Mouse (Mus musculus) cortical plate, adult 2 months (tissue): ENCODE data around the gene Ufc1. TPM values are rescaled to one million over a fixed set of nuclear protein-coding genes. Genes with fewer than 3 reads are reported as not detected.

Experiments used
- H3K27ac ChIP-seq: fragments of 200-500 bp; 2 replicates; pipeline ENCODE4 v1.5.1; 2012; ENCODE audit warnings: low read length, control low read depth, inconsistent platforms; ENCODE audit not compliant: insufficient read depth
- H3K4me1 ChIP-seq: fragments of 200-500 bp; 2 replicates; pipeline ENCODE4 v1.6.1; 2011; ENCODE audit warnings: low read length; ENCODE audit not compliant: control insufficient read depth, insufficient read depth
- H3K4me3 ChIP-seq: fragments of 200-500 bp; 2 replicates; pipeline ENCODE4 v1.5.1; 2011; ENCODE audit warnings: mild to moderate bottlenecking, low read length, control low read depth; ENCODE audit not compliant: insufficient read depth
- CTCF ChIP-seq: fragments of 200-500 bp; IDR thresholded peaks from 2 replicates; pipeline ENCODE4 v1.5.1; 2011; ENCODE audit warnings: mild to moderate bottlenecking, control low read depth, low read length; ENCODE audit not compliant: insufficient read depth; ENCODE audit errors: extremely low read depth
- POLR2A ChIP-seq: fragments of 200-500 bp; IDR thresholded peaks from 2 replicates; pipeline ENCODE4 v1.6.1; 2011; ENCODE audit warnings: mild to moderate bottlenecking, low read length, control low read depth; ENCODE audit not compliant: insufficient read depth; ENCODE audit errors: extremely low read depth
- polyA plus RNA-seq: library from polyadenylated mRNA; depleted of rRNA; stranded (reverse); fragments of >200 nt; gene quantifications from 2 replicates; pipeline ENCODE4 v1.2.3, GENCODE M21; 2012

Ufc1 gene
- polyA plus RNA-seq, 1 experiment, result 93.9 TPM

DNA sequence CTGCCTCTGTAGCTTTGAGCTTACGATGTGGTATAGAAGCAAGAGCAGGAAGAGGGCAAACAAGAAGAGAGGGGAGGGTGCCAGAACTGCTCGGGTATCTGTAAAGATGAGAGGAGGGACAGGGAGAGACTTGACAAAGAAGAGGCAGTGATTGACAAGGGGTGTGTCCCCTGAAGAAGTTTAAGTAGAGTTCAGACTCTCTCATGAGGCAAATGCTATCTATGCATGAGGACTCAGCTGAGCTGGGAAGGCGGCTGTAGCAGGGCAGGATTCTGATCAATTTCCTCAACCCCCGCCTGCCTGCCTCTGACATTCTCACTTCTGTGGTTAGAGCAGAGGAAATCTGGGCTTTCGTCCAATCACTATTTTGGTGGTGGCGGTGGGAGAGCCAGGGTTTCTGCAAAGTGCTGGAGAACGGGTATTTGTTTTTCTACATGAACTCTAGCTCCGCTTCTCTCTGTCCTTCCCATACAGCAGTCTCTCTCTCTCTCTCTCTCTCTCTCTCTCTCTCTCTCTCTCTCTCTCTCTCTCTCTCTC lies 32.2 kb downstream of the Ufc1 start:
- Histone ChIP-seq H3K27ac (peak overlapping the region; percentile 57), H3K4me1 (peaks cover 8% of the 10 kb centered on the region), H3K4me3 (no peak overlapping the region; the same call in 1 of the 2 replicates)
- no peak for TF ChIP-seq CTCF
- TF ChIP-seq POLR2A, result no peak

DNA sequence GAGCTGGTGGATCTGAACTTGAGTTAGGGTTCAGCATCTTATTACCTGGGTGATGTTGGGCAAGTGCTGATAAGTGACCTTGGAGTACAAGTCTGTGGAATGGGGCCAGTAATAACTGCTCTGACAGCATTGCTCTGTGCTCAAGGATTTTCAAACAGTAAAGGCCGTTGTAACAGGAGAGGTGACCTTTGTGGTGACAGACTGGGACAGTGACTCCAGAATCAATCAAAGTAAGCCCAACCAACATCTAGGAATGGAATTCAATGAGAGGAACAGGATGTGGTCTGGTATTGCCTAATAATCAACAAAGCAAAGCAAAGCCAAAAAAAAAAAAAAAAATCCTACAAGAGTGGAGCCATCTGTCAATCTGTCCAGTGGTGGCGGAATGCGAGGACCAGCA lies 34.5 kb downstream of the Ufc1 start:
- TF ChIP-seq POLR2A, result no peak
- TF ChIP-seq CTCF, result no peak
- H3K27ac ChIP-seq, result no peak overlapping the region
- peaks cover 8% of the 10 kb centered on the region for H3K4me1 ChIP-seq
- no peak overlapping the region for H3K4me3 ChIP-seq

DNA sequence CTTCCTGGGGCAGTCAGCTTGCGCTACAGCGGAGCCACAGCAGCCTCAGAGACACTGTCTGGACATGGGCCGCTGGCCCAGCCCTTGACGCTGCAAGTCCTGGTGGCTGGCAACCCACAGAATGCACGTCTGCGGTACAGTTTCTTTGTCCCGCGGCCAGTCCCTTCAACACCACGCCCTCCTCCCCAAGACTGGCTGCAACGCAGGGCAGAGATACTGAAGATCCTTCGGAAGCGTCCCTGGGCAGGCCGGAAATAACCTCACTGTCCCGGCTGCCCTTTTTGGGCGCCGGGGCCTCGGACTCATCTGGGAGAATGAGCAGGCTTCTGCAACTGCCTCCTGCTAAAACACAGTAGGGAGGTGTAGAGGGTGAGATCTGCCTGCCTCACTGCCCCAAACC lies 35.9 kb downstream of the Ufc1 start:
- TF ChIP-seq POLR2A (no peak), CTCF (no peak)
- no peak overlapping the region for H3K27ac ChIP-seq
- H3K4me1 ChIP-seq, result peaks cover 8% of the 10 kb centered on the region
- H3K4me3 ChIP-seq, result no peak overlapping the region

DNA sequence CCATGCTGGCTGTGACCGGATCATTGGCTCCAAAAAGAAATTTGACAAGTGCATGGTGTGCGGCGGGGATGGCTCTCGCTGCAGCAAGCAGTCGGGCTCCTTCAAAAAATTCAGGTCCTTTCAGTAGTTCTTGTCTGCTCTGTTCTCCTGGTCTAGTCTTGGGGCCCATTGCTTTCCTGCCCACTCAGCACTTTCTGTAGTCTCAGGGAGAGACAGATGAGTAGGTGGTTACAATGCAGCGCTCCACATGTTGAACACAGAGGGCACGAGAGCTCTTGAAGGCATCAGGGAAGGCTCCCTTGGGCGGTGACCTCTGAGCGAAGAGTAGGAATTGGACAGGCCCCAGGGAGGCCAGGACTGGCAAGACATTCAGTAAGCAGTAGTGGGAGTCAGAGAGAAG lies 37.0 kb downstream of the Ufc1 start:
- TF ChIP-seq CTCF (no peak), POLR2A (no peak)
- no peak overlapping the region for H3K27ac ChIP-seq
- H3K4me3 ChIP-seq, result no peak overlapping the region
- H3K4me1 ChIP-seq, result peaks cover 4% of the 10 kb centered on the region

DNA sequence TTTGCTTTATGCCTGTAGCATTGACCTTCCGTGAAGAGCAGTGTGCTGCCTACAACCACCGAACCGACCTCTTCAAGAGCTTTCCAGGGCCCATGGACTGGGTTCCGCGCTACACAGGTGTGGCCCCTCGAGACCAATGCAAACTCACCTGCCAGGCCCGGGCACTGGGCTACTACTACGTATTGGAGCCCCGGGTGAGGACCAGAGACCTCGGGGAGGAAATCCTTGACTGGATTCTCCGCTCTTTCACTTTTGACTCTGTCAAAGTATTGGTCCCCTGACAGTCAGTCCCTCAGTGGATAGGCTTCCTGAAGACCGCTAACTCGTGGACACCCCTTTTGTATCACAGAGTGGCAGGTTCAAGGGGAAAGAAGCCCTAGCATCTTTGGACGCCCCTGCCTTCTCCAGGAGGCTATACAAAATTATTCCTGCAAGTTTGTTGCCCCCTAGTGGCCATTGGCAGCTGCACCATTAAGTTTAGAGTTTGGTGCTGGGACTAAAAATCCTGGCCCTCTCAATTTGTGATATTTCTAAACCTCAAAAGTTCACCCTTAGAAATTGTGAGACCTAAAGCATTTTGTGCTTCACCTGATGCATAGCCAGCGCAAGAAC lies 37.8 kb downstream of the Ufc1 start:
- no peak overlapping the region for H3K27ac ChIP-seq
- peaks cover 1% of the 10 kb centered on the region; the same call in 1 of the 2 replicates for H3K4me1 ChIP-seq
- H3K4me3 ChIP-seq, result no peak overlapping the region
- peak; percentile 71; the same call in 1 of the 2 replicates for TF ChIP-seq CTCF
- no peak for TF ChIP-seq POLR2A

DNA sequence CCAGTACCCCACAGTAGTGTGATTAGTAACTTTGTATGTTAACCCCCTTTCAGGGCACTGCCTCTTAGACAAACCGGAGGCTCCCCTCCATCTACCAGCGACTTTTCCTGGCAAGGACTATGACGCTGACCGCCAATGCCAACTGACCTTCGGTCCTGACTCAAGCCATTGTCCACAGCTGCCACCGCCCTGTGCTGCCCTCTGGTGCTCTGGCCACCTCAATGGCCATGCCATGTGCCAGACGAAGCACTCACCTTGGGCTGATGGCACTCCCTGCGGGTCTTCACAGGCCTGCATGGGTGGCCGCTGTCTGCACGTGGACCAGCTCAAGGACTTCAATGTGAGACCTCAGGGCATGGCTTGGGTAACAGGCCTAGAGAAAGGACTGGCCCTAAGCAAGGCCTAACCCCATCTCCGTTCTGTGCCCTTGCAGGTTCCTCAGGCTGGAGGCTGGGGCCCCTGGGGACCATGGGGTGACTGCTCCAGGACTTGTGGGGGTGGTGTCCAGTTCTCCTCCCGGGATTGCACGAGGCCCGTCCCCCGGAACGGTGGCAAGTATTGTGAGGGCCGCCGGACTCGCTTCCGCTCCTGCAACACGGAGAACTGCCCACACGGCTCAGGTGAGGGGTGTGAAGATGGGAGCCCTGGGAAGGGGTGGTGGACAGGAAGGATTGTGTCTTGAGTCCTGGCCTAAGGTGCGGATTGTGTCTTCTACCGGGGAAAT lies 38.6 kb downstream of the Ufc1 start:
- TF ChIP-seq POLR2A (no peak), CTCF (no peak)
- no peak overlapping the region for H3K27ac ChIP-seq
- H3K4me1 ChIP-seq, result no peaks in the 10 kb centered on the region
- no peak overlapping the region for H3K4me3 ChIP-seq

DNA sequence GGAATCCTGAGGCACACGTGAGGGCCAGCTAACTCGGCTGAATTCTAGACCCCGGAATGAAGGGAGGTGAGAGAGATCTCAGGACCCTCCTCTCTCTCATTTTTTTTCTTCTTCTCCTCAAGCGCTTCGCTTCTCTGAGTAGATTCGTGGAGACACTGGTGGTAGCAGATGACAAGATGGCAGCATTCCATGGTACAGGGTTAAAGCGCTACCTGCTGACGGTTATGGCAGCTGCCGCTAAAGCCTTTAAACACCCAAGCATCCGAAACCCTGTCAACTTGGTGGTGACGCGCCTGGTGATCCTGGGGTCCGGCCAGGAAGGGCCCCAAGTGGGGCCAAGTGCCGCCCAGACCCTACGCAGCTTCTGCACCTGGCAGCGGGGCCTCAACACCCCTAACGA lies 42.4 kb downstream of the Ufc1 start:
- H3K4me3 ChIP-seq, result peak overlapping the region; percentile 0; the same call in 1 of the 2 replicates

DNA sequence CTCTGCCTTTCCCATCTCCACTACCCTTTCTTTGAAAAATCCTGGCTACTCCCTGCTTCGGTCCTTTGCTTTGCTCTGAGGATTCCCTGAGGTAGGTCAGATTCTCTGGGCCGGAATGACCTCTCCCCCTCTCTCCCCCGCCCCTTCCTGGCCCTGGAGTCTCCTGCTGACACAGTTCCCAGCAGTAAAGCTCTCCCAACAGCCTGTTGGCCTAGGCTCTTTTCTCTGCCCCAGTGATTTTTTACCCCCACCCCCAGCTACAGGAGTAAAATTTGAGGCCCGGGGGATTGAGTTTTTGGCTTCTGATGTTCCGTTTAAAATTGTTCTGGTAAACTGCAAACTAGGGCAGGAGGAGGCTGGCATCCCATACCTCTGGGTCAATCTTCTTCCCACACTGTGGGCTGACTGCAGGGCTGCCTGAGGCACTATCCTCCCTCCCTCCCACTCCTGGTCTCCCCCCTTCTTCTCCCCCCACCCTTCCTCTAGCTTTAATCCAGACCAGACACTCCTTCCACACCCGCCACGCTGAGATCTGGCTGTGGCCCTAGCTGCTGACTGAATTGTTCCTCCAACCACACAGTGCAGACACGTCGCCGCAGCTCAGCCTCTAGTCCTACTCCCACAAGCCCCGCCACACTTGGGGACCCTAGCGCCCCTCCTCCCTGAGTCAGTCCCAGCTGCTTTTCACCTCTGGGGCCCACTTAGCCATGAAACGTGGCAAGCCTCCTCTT lies 43.1 kb downstream of the Ufc1 start:
- TF ChIP-seq POLR2A (no peak), CTCF (no peak)
- no peak overlapping the region for H3K27ac ChIP-seq
- peak overlapping the region; percentile 0 for H3K4me3 ChIP-seq
- no peaks in the 10 kb centered on the region for H3K4me1 ChIP-seq

More for the DNA sequence above, 42.4 kb downstream of the Ufc1 start:
- TF ChIP-seq POLR2A (no peak), CTCF (no peak)
- no peaks in the 10 kb centered on the region for H3K4me1 ChIP-seq
- 0 out of 2 replicates have a peak overlapping the region, but pooled peaks have one; percentile 16 for H3K27ac ChIP-seq

DNA sequence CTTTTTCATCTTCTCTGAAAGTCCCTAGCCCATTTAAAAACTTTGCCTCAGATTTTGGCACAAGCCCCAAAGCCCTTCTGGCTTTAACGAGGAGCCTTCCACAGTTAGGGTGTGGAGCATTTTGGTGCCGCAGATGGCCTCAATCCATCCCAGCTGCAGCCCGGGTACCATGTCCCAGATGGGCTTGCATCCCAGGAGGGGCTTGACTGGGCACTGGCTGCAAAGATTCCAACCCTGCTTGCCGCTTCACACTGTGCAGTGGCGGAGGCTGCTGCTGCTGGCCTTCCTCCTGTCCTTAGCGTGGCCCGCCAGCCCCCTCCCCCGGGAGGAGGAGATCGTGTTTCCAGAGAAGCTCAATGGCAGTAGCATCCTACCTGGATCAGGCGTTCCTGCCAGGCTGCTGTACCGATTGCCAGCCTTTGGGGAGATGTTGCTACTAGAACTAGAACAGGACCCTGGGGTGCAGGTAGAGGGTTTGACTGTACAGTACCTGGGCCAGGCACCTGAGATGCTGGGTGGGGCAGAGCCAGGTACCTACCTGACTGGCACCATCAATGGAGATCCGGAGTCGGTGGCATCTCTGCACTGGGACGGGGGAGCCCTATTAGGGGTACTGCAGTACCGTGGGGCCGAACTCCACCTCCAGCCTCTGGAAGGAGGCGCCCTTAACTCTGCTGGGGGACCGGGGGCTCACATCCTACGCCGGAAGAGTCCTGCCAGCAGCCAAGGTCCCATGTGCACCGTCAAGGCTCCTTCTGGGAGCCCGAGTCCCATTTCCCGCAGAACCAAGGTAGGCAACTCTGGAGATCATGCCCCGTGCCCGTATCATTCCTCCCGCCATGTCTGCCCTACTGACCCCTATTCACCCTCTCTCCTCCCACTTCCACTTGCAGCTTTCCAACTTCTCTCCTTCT lies 43.9 kb downstream of the Ufc1 start, which contains the start of gene Ndufs2:
Gene Ndufs2, minus strand, starts transcription at position 709 of the 914 bp plus-strand sequence.
- no peaks in the 10 kb centered on the region; the same call in 1 of the 2 replicates for H3K4me1 ChIP-seq
- H3K4me3 ChIP-seq, result peak within 1 kb of the TSS; percentile 0
- peak within 1 kb of the TSS; percentile 37; the same call in 1 of the 2 replicates for H3K27ac ChIP-seq
- TF ChIP-seq POLR2A (no peak), CTCF (no peak)
